Mouse (Mus musculus): ENCODE measurements around the gene Krtap4-1. TPM values are rescaled to one million over a fixed set of nuclear protein-coding genes. Genes with fewer than 3 reads are reported as not detected.

Gene Krtap4-1
- total and polyA plus RNA-seq, 3 experiments = not detected

- TF ChIP-seq ELF1 (IDR thresholded peaks at IDR 0.05; ENCODE audit: low read depth, low read length) = no peak
- no peak for TF ChIP-seq JUND (IDR thresholded peaks at IDR 0.05; ENCODE audit: low read depth, low read length)
- TF ChIP-seq MYC (IDR thresholded peaks at IDR 0.05; ENCODE audit: low read depth, low read length) = no peak
- no peak for TF ChIP-seq MXI1 (IDR thresholded peaks at IDR 0.05; ENCODE audit: low read depth, low read length)
- H3K79me2 ChIP-seq (ENCODE audit: control insufficient read depth, insufficient read depth, low read length, poor library complexity) = no peaks in the 10 kb centered on the region
- DNase-seq (ENCODE audit: low read depth, low spot score) = no peak
- H3K9ac ChIP-seq (ENCODE audit: control insufficient read depth, low read depth, low read length, poor library complexity, severe bottlenecking) = no peak overlapping the region
- no peak overlapping the region for H3K27ac ChIP-seq (ENCODE audit: control insufficient read depth, low read depth, low read length)
- no peak overlapping the region for H3K4me3 ChIP-seq (ENCODE audit: control insufficient read depth in 1 of 2, insufficient read depth in 1 of 2, low read depth in 2 of 2, low read length in 2 of 2)
- H3K9me3 ChIP-seq (replicated peaks; ENCODE audit: insufficient read depth, low read length) = no peaks in the 10 kb centered on the region; the same call in 1 of the 2 replicates
- no peaks in the 10 kb centered on the region for H3K4me1 ChIP-seq (ENCODE audit: control insufficient read depth in 1 of 2, insufficient read depth in 2 of 2, low read length in 2 of 2)
- H3K27me3 ChIP-seq (ENCODE audit: control insufficient read depth in 1 of 2, insufficient read depth in 2 of 2, low read length in 2 of 2) = no peaks in the 10 kb centered on the region
- no peaks in the 10 kb centered on the region for H3K36me3 ChIP-seq (ENCODE audit: control insufficient read depth in 1 of 2, insufficient read depth in 2 of 2, low read length in 2 of 2)
These were observed 9.0 kb upstream of the Krtap4-1 start for GRCm38 (mm10) chr11:99637086-99637485.

DNA sequence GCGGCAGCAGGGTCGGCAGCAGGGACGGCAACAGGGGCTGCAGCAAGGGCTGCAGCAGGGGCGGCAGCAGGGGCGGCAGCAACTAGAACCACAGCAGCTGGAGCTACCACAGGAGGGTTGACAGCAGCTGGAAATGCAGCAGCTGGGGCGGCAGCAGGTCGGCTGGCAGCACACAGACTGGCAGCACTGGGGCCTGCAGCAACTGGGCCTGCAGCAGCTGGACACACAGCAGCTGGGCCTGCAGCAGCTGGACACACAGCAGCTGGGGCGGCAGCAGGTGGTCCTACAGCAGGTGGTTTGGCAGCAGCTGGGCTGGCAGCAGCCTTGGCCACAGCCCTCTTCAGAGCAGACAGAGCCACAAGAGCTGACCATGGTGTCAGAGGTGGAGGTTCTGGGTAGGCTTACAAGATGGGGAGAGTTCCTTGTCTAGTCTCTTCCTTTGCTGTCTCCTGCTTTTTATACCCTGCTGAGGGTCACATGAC lies 6.7 kb upstream of the Krtap4-1 start, which contains the start of gene Krtap4-2:
Krtap4-2 (minus strand) TSS at position 432 of the 482 bp plus-strand sequence.
- DNase-seq (ENCODE audit: low read depth, low spot score) = no peak
- no peaks in the 10 kb centered on the region for H3K4me1 ChIP-seq (ENCODE audit: control insufficient read depth in 1 of 2, insufficient read depth in 2 of 2, low read length in 2 of 2)
- TF ChIP-seq MYC (IDR thresholded peaks at IDR 0.05; ENCODE audit: low read depth, low read length) (no peak), CHD1 (IDR thresholded peaks at IDR 0.05; ENCODE audit: low read depth, low read length) (no peak), BHLHE40 (IDR thresholded peaks at IDR 0.05; ENCODE audit: borderline replicate concordance, low read depth, low read length) (no peak), MAZ (IDR thresholded peaks at IDR 0.05; ENCODE audit: low read depth, low read length) (no peak), MXI1 (IDR thresholded peaks at IDR 0.05; ENCODE audit: low read depth, low read length) (no peak), E2F4 (IDR thresholded peaks at IDR 0.05; ENCODE audit: borderline replicate concordance, low read depth, low read length) (no peak), EP300 (IDR thresholded peaks at IDR 0.05; ENCODE audit: low read depth in 1 of 2, low read length in 2 of 2) (no peak)
- no peaks in the 10 kb centered on the region for H3K36me3 ChIP-seq (ENCODE audit: control insufficient read depth in 1 of 2, insufficient read depth in 2 of 2, low read length in 2 of 2)
- H3K79me2 ChIP-seq (ENCODE audit: control insufficient read depth, insufficient read depth, low read length, poor library complexity) = no peaks in the 10 kb centered on the region
- no peaks in the 10 kb centered on the region for H3K9me3 ChIP-seq (replicated peaks; ENCODE audit: insufficient read depth, low read length)
- H3K4me3 ChIP-seq (ENCODE audit: control insufficient read depth in 1 of 2, insufficient read depth in 1 of 2, low read depth in 2 of 2, low read length in 2 of 2) = no peak within 1 kb of the TSS
- no peak within 1 kb of the TSS for H3K27ac ChIP-seq (ENCODE audit: control insufficient read depth, low read depth, low read length)
- no peaks in the 10 kb centered on the region for H3K27me3 ChIP-seq (ENCODE audit: control insufficient read depth in 1 of 2, insufficient read depth in 2 of 2, low read length in 2 of 2)
- no peak within 1 kb of the TSS for H3K9ac ChIP-seq (ENCODE audit: control insufficient read depth, low read depth, low read length, poor library complexity, severe bottlenecking)

DNA sequence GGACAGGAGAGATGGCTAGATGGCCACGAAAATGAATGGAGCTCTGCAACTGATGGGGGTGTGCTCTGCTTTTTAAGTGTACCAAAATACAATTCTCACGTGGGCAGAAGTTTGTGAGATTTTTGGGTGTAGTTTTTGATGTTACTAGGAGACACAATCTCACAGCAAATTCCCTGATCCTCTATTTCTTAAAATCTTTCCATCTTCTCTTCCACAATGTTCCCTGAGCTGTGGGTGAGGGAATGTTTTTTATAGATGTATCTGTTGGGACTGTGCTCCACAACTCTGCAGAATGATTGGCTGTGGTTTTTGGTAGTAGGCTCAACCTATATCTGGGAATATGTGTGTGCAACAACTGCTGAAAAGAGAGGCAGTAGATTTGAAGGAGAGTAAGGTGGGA lies 5.3 kb upstream of the Krtap4-1 start:
- Histone ChIP-seq H3K79me2 (ENCODE audit: control insufficient read depth, insufficient read depth, low read length, poor library complexity) (no peaks in the 10 kb centered on the region), H3K36me3 (ENCODE audit: control insufficient read depth in 1 of 2, insufficient read depth in 2 of 2, low read length in 2 of 2) (no peaks in the 10 kb centered on the region)
- TF ChIP-seq MXI1 (IDR thresholded peaks at IDR 0.05; ENCODE audit: low read depth, low read length) = no peak
- no peak for TF ChIP-seq ZNF384 (IDR thresholded peaks at IDR 0.05; ENCODE audit: low read depth, low read length)
- TF ChIP-seq ZC3H11A (IDR thresholded peaks at IDR 0.05; ENCODE audit: low read depth, low read length) = no peak
- no peak for TF ChIP-seq UBTF (IDR thresholded peaks at IDR 0.05; ENCODE audit: borderline replicate concordance, insufficient read depth, low read depth, low read length)
- TF ChIP-seq E2F4 (IDR thresholded peaks at IDR 0.05; ENCODE audit: borderline replicate concordance, low read depth, low read length) = no peak
- no peak for TF ChIP-seq MAX (IDR thresholded peaks at IDR 0.05; ENCODE audit: low read length)
- TF ChIP-seq TAL1 (IDR thresholded peaks at IDR 0.05; ENCODE audit: low read length) = no peak
- no peak for TF ChIP-seq POLR2AphosphoS2 (IDR thresholded peaks at IDR 0.05; ENCODE audit: low read length)
- TF ChIP-seq CHD2 (IDR thresholded peaks at IDR 0.05; ENCODE audit: low read length) = no peak
- no peak for TF ChIP-seq MEF2A (IDR thresholded peaks at IDR 0.05; ENCODE audit: extremely low read depth, insufficient replicate concordance, low read depth, low read length, poor library complexity, severe bottlenecking)
- TF ChIP-seq TBP (IDR thresholded peaks at IDR 0.05; ENCODE audit: low read depth, low read length) = no peak
- no peak for TF ChIP-seq CHD1 (IDR thresholded peaks at IDR 0.05; ENCODE audit: low read depth, low read length)
- no peak for TF ChIP-seq SMC3 (IDR thresholded peaks at IDR 0.05; ENCODE audit: low read depth, low read length)
- no peak for TF ChIP-seq RAD21 (IDR thresholded peaks at IDR 0.05; ENCODE audit: low read depth, low read length)
- TF ChIP-seq USF1 (IDR thresholded peaks at IDR 0.05; ENCODE audit: low read depth, low read length) = no peak
- TF ChIP-seq ZMIZ1 (IDR thresholded peaks at IDR 0.05; ENCODE audit: low read depth, low read length) = no peak
- TF ChIP-seq GABPA (IDR thresholded peaks at IDR 0.05; ENCODE audit: low read depth, low read length) = no peak
- TF ChIP-seq JUND (IDR thresholded peaks at IDR 0.05; ENCODE audit: low read depth, low read length) = no peak
- no peak for TF ChIP-seq NRF1 (IDR thresholded peaks at IDR 0.05; ENCODE audit: insufficient read depth, low read depth, low read length, poor library complexity, severe bottlenecking)
- no peak for TF ChIP-seq POLR2A (IDR thresholded peaks at IDR 0.05; ENCODE audit: control insufficient read depth in 1 of 2, insufficient read depth in 1 of 2, low read depth in 1 of 2, low read length in 2 of 2, poor library complexity in 1 of 2)

More for the DNA sequence above, 5.3 kb upstream of the Krtap4-1 start:
- Histone ChIP-seq H3K27ac (ENCODE audit: control insufficient read depth, low read depth, low read length) (no peak overlapping the region), H3K9ac (ENCODE audit: control insufficient read depth, low read depth, low read length, poor library complexity, severe bottlenecking) (no peak overlapping the region), H3K9me3 (replicated peaks; ENCODE audit: insufficient read depth, low read length) (no peaks in the 10 kb centered on the region), H3K4me3 (ENCODE audit: control insufficient read depth in 1 of 2, insufficient read depth in 1 of 2, low read depth in 2 of 2, low read length in 2 of 2) (no peak overlapping the region), H3K4me1 (ENCODE audit: control insufficient read depth in 1 of 2, insufficient read depth in 2 of 2, low read length in 2 of 2) (no peaks in the 10 kb centered on the region), H3K27me3 (ENCODE audit: control insufficient read depth in 1 of 2, insufficient read depth in 2 of 2, low read length in 2 of 2) (no peaks in the 10 kb centered on the region)
- no peak for DNase-seq (ENCODE audit: low read depth, low spot score)

Data from MEL (cell line).